Mouse (Mus musculus) limb, embryonic 10.5 days (tissue): ENCODE data around the gene Abcb8. TPM values are rescaled to one million over a fixed set of nuclear protein-coding genes. Genes with fewer than 3 reads are reported as not detected.

ENCODE experiments used
- DNase-seq: peaks from one replicate; pipeline ENCODE4 v3.0.0-alpha.2; 2017; ENCODE audit warnings: low spot score
- H3K27ac ChIP-seq: fragments of 300-500 bp; sonication (generic); 2 replicates; pipeline ENCODE4 v1.5.1; 2016; ENCODE audit warnings: mild to moderate bottlenecking
- H3K27me3 ChIP-seq: fragments of 300-500 bp; sonication (generic); 2 replicates; pipeline ENCODE4 v1.6.1; 2016; ENCODE audit warnings: low read depth, mild to moderate bottlenecking; ENCODE audit not compliant: poor library complexity, severe bottlenecking
- H3K36me3 ChIP-seq: fragments of 300-500 bp; sonication (generic); 2 replicates; pipeline ENCODE4 v1.6.1; 2016; ENCODE audit warnings: mild to moderate bottlenecking, moderate library complexity
- H3K4me1 ChIP-seq: fragments of 300-500 bp; sonication (generic); 2 replicates; pipeline ENCODE4 v1.6.1; 2016
- H3K4me3 ChIP-seq: fragments of 300-500 bp; sonication (generic); 2 replicates; pipeline ENCODE4 v1.5.1; 2016; ENCODE audit warnings: mild to moderate bottlenecking, moderate library complexity
- H3K9me3 ChIP-seq: fragments of 300-500 bp; sonication (generic); replicated peaks from 2 replicates; pipeline ENCODE4 v1.6.1; 2016; ENCODE audit warnings: mild to moderate bottlenecking
- WGBS: fragments of 180-500 bp; shearing (Covaris S2); methylation state at CpG from one replicate; pipeline ENCODE4 v1.1.7; 2016; 5-methylcytosine and 5-hydroxymethylcytosine counted together
- polyA plus RNA-seq: library from polyadenylated mRNA; unstranded; fragments of >200 nt; fragmentation: Nextera tagmentation; extraction: Ambion mirVana; gene quantifications from 2 replicates; pipeline ENCODE4 v1.2.1, GENCODE M21; 2016

Abcb8 gene
- polyA plus RNA-seq, 1 experiment from 2014 or later = 56.6 TPM

DNA sequence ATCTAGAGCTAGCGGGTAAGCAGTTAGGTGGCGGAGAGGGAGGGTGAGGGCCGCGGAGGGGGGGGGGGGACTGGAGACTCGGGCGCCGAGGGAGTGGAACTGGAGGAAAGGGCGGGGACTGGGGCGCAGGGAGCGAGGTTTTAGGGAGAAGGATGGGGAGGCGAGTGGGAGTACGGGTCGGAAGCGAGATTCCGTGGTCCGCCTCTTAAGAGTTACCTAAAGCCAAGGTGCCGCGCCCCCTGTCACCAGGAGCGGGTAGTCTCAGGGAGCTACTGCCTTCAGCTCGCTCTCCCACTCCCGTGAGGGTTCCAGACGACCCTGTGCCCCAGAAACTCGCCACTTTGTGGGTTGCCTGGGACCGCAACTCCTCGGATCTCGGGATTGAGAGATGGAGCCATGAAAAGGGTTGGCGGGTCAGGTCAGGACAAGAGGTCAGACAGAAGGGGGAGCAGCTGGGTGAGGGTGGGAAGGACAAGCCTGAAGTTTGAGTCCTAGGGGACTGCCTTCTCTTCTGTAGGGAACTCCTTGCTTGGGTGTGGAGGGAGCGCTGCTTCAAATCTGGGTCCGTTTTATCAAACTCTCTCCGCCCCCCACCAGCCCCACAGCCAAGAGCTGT, 32.1 kb downstream of the Abcb8 start:
- H3K36me3 ChIP-seq = peaks cover 24% of the 10 kb centered on the region
- H3K27me3 ChIP-seq = peaks cover 9% of the 10 kb centered on the region; the same call in 1 of the 2 replicates
- no peaks in the 10 kb centered on the region for H3K9me3 ChIP-seq
- peak overlapping the region; percentile 77 for H3K4me3 ChIP-seq
- peak overlapping the region; percentile 88 for H3K27ac ChIP-seq
- DNase-seq = no peak
- WGBS = under 1% methylated on average over 28 of the region's 30 CpGs
- peaks cover 58% of the 10 kb centered on the region for H3K4me1 ChIP-seq

DNA sequence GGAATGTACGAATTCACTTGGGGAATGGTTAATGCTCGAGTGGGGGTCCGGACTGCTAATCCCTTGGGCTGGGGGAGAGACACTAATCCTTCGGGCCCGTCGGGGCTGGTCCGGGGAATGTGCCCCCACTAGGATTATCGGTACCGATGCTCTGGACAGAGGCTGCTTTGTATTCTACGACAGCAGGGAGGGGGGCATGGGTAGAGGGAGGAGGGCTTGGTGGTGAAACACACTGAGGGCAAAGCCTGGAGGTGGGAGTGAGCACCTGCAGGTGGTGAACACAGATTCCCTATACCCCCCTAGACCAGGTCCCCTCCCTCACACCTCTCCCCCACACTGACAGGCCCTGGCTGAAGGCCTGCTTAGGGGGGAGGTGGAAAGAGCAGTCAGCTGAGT, 32.6 kb downstream of the Abcb8 start:
- peaks cover 24% of the 10 kb centered on the region for H3K36me3 ChIP-seq
- WGBS = 1% methylated on average over 10 of the region's 10 CpGs
- peak overlapping the region; percentile 77 for H3K4me3 ChIP-seq
- no peak for DNase-seq
- peak overlapping the region; percentile 88 for H3K27ac ChIP-seq
- H3K4me1 ChIP-seq = peaks cover 58% of the 10 kb centered on the region
- H3K27me3 ChIP-seq = peaks cover 9% of the 10 kb centered on the region; the same call in 1 of the 2 replicates
- H3K9me3 ChIP-seq = no peaks in the 10 kb centered on the region

DNA sequence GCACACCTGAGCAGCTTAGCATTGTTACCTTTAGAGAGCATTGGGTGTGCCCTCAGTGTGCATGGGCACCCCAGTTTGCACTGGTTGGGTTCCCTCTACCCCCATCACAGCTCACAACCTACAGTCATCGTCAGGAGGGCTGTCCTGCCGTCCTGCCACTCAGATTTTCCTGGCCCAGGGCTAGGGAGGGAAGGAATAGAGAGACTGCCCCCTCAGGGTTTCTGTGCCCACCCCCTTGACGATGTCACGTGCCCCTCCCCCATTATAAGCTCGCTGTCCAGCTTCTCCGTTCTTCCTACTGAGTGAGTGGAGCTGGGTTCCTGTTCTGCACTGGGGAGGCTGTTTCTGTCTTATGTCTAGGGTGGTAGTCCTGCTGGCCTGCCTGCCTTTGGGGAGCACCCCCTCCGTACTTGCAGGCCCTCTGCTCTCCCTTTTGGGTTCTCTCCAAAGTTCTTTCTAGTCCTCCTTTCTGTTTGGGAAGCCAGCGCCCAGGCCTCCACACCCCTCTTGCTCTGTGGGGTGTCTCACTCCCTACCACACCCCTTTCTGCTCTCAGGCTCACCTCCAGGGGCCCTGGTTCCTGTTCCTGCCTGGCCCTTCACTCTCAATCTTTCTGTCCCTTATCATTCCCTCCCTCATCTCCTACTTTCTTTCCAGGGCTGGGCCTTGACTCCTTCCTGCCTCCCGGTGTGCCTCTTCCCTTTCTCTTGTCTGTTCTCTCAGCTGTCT, 33.3 kb downstream of the Abcb8 start:
- H3K36me3 ChIP-seq = peaks cover 26% of the 10 kb centered on the region
- peaks cover 9% of the 10 kb centered on the region; the same call in 1 of the 2 replicates for H3K27me3 ChIP-seq
- peaks cover 58% of the 10 kb centered on the region for H3K4me1 ChIP-seq
- H3K27ac ChIP-seq = peak overlapping the region; percentile 88
- H3K9me3 ChIP-seq = no peaks in the 10 kb centered on the region
- DNase-seq = no peak
- H3K4me3 ChIP-seq = peak overlapping the region; percentile 77
- 6% methylated on average over 9 of the region's 9 CpGs for WGBS

DNA sequence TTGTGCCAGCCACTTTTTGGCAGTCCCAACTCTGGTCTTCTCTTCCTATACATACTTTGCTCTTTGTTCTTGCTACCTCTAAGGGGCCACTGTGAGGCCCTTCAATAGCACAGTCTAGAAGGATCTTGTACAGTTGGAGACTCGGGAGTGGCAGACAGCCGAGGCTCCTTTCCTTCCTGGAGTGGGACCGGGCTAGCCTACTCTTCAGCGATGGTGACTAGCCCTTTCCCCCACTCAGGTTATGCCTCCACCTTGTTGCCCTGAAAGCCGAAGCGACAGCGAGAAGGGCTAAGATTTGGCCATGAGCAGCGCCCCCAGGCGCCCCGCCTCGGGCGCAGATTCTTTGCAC, 33.8 kb downstream of the Abcb8 start:
- peaks cover 31% of the 10 kb centered on the region for H3K36me3 ChIP-seq
- H3K4me3 ChIP-seq = peak overlapping the region; percentile 77
- peak overlapping the region; percentile 88 for H3K27ac ChIP-seq
- H3K4me1 ChIP-seq = peaks cover 57% of the 10 kb centered on the region
- H3K9me3 ChIP-seq = no peaks in the 10 kb centered on the region
- no peak for DNase-seq
- peaks cover 9% of the 10 kb centered on the region; the same call in 1 of the 2 replicates for H3K27me3 ChIP-seq
- 9% methylated on average over 12 of the region's 12 CpGs for WGBS

DNA sequence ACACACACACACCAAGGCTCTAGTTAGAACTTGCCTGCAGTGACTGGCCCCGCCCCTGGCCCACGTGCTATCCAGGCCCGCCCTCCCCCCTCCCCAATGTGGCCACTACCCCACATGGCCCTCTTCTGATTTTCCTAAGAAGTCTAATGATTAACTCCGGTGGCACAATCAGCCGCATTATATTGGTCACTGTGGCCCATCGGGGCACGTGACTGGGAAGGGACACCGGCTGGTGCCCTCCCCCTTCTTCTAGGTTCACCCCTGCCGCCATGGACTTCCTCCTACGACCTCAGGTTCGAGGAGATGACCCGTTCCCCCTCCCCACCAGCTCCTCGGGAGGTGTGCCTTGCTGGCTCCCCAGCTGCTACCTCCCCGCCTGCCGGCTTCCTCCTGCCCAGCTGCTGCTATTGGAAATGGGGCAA, 34.5 kb downstream of the Abcb8 start:
- H3K4me1 ChIP-seq = peaks cover 50% of the 10 kb centered on the region
- H3K36me3 ChIP-seq = peaks cover 39% of the 10 kb centered on the region
- H3K27me3 ChIP-seq = peaks cover 9% of the 10 kb centered on the region; the same call in 1 of the 2 replicates
- H3K9me3 ChIP-seq = no peaks in the 10 kb centered on the region
- H3K4me3 ChIP-seq = peak overlapping the region; percentile 77
- H3K27ac ChIP-seq = peak overlapping the region; percentile 88
- DNase-seq = peak; percentile 73
- WGBS = under 1% methylated on average over 15 of the region's 15 CpGs

DNA sequence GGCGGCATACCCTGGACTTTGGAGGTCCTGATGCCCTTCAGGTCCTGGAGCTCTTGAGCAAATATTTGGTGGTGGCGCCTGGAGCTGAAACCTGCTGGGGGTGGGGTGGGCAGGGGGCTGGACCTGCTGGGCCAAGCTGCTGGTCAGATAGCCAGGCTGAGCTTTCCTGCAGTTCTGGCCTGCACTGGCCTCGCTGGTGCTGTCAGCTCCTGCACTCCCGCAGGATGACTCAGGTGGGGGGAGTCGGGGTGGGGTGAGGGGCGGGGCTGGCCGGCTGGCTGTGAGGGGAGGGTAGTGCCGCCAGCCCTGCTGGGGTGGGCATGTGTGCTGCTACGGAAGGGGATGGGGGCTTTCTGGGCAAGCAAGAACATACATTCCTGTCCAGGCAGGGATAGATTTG, 35.1 kb downstream of the Abcb8 start:
- 10% methylated on average over 9 of the region's 9 CpGs for WGBS
- Histone ChIP-seq H3K4me1 (peaks cover 50% of the 10 kb centered on the region), H3K27me3 (peaks cover 9% of the 10 kb centered on the region; the same call in 1 of the 2 replicates), H3K27ac (peak overlapping the region; percentile 88), H3K4me3 (peak overlapping the region; percentile 77), H3K36me3 (peaks cover 45% of the 10 kb centered on the region), H3K9me3 (no peaks in the 10 kb centered on the region)
- DNase-seq = no peak

DNA sequence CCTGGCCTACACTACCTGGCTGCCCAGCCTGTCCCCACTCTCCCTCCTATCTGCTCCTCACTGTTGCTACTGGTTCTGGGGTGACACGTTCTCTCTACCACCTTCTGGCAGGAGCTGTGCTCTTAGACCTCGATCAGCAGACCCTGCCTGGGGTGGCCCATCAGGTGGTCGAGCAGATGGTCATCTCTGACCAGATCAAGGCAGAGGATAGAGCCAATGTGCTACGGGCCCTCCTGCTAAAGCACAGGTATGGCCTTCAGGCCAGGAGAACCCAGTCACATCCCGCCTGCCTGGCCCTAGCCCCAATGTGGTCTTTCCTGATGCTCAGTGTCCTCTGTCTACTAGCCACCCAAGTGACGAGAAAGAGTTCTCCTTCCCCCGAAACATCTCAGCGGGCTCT, 40.5 kb downstream of the Abcb8 start:
- WGBS = 92% methylated on average over 8 of the region's 8 CpGs
- no peak for DNase-seq
- Histone ChIP-seq H3K36me3 (peaks cover 97% of the 10 kb centered on the region), H3K9me3 (no peaks in the 10 kb centered on the region), H3K27ac (no peak overlapping the region), H3K4me1 (peaks cover under 1% of the 10 kb centered on the region; the same call in 1 of the 2 replicates), H3K27me3 (no peaks in the 10 kb centered on the region), H3K4me3 (no peak overlapping the region)

DNA sequence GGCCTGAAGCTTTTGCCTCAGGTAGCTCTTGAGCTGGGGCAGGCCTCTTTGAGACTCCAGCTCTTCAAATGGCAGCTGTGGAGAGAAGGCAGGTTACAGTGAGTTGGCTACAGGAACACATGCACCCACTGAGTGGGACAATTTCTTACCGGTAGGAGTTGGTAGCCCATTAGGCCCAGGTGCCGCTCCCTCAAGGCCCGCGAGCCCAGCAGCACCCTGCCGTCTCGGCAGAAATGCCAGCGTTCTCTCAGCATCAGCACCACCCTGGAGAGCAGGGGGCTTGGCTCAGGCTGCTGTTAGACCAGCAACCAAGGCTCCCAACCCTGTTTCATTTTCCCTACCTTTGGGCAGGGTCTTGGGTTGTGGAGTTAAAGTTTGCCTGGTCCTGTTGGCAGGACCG, 47.7 kb downstream of the Abcb8 start:
- Histone ChIP-seq H3K4me1 (peaks cover 25% of the 10 kb centered on the region), H3K4me3 (no peak overlapping the region), H3K36me3 (peaks cover 76% of the 10 kb centered on the region), H3K9me3 (no peaks in the 10 kb centered on the region), H3K27me3 (no peaks in the 10 kb centered on the region), H3K27ac (no peak overlapping the region)
- no peak for DNase-seq
- 96% methylated on average over 8 of the region's 8 CpGs for WGBS

DNA sequence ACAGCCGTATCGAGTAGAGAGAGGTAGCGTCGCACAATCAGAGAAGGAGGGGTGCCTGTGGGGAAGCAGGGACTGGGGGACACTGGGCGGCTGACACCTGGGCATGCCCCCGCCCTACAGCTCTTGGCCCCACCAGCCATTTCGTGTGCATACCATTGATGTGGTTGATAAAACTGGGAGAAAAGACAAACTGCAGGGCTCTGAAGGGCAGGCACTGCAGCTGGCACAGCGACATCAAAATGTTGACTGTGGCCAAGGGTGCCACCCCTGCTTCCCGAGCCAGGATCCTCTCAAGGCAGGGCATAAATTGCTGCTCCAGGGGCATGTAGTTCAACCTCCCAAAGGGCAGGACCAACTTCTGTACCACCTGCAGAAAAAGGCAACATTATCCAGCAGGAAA, 48.6 kb downstream of the Abcb8 start:
- no peak for DNase-seq
- H3K4me1 ChIP-seq = peaks cover 33% of the 10 kb centered on the region
- H3K36me3 ChIP-seq = peaks cover 68% of the 10 kb centered on the region
- H3K27me3 ChIP-seq = no peaks in the 10 kb centered on the region
- no peaks in the 10 kb centered on the region for H3K9me3 ChIP-seq
- WGBS = 87% methylated on average over 9 of the region's 9 CpGs
- H3K4me3 ChIP-seq = no peak overlapping the region
- no peak overlapping the region for H3K27ac ChIP-seq

DNA sequence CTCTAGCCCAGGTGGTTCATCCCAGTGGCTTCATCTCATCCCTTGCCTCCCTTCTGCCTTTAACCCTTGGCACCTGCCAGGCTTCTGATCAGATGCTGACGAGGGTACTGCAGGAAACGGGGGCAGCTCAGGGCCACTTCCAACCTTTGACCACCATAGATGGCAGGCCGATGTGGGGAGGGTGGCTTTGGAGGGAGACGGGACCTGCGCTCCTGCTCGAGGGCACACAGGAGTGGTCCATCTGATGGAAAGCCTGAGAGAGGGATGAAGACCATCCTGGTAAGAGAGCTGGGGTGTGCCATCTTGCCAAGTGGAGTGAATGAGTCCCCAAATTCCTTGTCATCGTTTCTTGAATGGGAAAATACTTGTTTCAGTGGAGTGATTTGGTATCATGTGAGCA, 49.7 kb downstream of the Abcb8 start:
- H3K27ac ChIP-seq = no peak overlapping the region
- WGBS = 93% methylated on average over 7 of the region's 7 CpGs
- H3K27me3 ChIP-seq = no peaks in the 10 kb centered on the region
- peaks cover 44% of the 10 kb centered on the region for H3K4me1 ChIP-seq
- peaks cover 58% of the 10 kb centered on the region for H3K36me3 ChIP-seq
- no peak overlapping the region for H3K4me3 ChIP-seq
- no peaks in the 10 kb centered on the region for H3K9me3 ChIP-seq
- DNase-seq = no peak

DNA sequence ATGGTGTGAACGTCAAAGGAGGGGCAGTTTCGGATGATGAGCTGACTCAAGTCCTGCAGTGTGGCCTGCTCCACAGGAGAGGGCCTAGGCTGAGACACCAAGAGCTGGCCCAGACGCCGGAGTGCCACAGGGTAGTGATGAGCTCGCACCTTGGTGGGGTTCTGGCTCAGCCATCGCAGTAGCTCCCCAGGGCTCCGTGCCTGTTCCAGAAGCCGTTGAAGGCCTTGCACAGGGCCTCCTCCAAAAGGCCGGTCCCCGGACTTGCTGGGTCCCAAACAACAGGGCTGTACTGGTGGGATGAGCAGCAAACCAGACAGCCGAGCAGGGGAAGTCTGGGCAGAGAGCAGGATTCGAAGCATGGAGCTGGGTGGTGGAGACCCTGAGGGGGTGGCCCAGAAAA, 50.5 kb downstream of the Abcb8 start:
- Histone ChIP-seq H3K9me3 (no peaks in the 10 kb centered on the region), H3K4me3 (peak overlapping the region; percentile 91), H3K27me3 (no peaks in the 10 kb centered on the region; the same call in 1 of the 2 replicates), H3K4me1 (peaks cover 45% of the 10 kb centered on the region), H3K27ac (peak overlapping the region; percentile 96), H3K36me3 (peaks cover 50% of the 10 kb centered on the region)
- WGBS = 88% methylated on average over 12 of the region's 12 CpGs
- no peak for DNase-seq

DNA sequence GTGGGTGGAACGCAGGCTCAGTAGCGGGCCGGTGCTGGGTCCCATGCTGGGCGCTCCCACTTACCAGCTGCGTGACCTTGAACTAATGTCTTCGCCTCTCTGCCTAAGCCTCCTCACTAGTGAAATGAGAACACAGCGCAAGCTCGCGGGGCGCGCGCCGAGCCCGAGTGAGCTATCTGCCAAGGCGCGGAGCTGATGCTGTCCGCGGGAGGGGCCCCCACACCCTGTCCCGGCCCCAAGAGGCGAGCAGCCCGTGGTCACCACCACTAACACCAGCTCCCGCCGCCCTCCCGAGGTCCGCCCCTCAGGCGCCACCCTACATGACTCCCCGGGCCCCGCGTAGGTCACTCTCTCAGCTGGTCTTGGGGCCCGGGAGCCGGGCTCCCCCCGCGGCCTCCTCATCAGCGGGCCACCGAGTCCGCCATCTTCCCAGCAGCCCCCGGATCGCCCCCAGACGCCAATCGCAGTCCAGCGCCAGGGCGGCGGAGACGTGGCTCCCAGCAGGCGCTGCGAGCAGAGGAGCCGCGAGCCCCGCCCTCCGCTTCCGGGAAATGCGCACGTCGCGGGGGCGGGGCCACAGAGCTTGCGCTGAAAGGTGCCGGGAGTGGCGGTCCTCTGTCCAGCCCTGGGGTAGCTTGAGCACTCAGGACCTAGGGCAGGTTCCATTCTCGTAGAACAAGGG, 51.4 kb downstream of the Abcb8 start, which contains the start of gene Fastk:
Gene Fastk (minus strand): TSS at position 542 of the 682 bp plus-strand sequence.
- Histone ChIP-seq H3K27ac (peak within 1 kb of the TSS; percentile 96), H3K4me3 (peak within 1 kb of the TSS; percentile 91), H3K4me1 (peaks cover 45% of the 10 kb centered on the region), H3K27me3 (no peaks in the 10 kb centered on the region; the same call in 1 of the 2 replicates), H3K9me3 (no peaks in the 10 kb centered on the region), H3K36me3 (peaks cover 41% of the 10 kb centered on the region)
- under 1% methylated on average over 60 of the region's 60 CpGs for WGBS
- peak; percentile 96 for DNase-seq
